Mouse (Mus musculus) liver, embryonic 12.5 days (tissue): ENCODE measurements at regions not wholly inside any gene's neighbourhood (a gene's known extent, or its start where the extent isn't known, plus 50 kb on each side); places are given as distances from the start of the nearest gene placed in this dataset.

Source experiments
- ATAC-seq: fragments of 200-750 bp; cut with Nextera tagmentation; 2 replicates; pipeline ENCODE4 v1.8.0; 2017; ENCODE audit warnings: moderate number of reproducible peaks, mild to moderate bottlenecking, moderate library complexity
- H3K27ac ChIP-seq: fragments of 300-500 bp; sonication (generic); 2 replicates; pipeline ENCODE4 v1.5.1; 2016; ENCODE audit warnings: mild to moderate bottlenecking
- H3K27me3 ChIP-seq: fragments of 300-500 bp; sonication (generic); replicated peaks from 2 replicates; pipeline ENCODE4 v1.6.1; 2016; ENCODE audit warnings: mild to moderate bottlenecking, moderate library complexity
- H3K36me3 ChIP-seq: fragments of 300-500 bp; sonication (generic); 2 replicates; pipeline ENCODE4 v1.6.1; 2016; ENCODE audit warnings: mild to moderate bottlenecking, moderate library complexity
- H3K4me1 ChIP-seq: fragments of 300-500 bp; sonication (generic); 2 replicates; pipeline ENCODE4 v1.6.1; 2016
- H3K4me2 ChIP-seq: fragments of 300-500 bp; sonication (generic); 2 replicates; pipeline ENCODE4 v1.6.1; 2016; ENCODE audit warnings: mild to moderate bottlenecking, moderate library complexity
- H3K4me3 ChIP-seq: fragments of 300-500 bp; sonication (generic); 2 replicates; pipeline ENCODE4 v1.5.1; 2016; ENCODE audit warnings: mild to moderate bottlenecking, moderate library complexity
- H3K9ac ChIP-seq: fragments of 300-500 bp; sonication (generic); 2 replicates; pipeline ENCODE4 v1.6.1; 2016; ENCODE audit warnings: mild to moderate bottlenecking, moderate library complexity
- H3K9me3 ChIP-seq: fragments of 300-500 bp; sonication (generic); replicated peaks from 2 replicates; pipeline ENCODE4 v1.6.1; 2016; ENCODE audit warnings: mild to moderate bottlenecking, moderate library complexity
- WGBS: fragments of 180-500 bp; shearing (Covaris S2); methylation state at CpG from one replicate; pipeline ENCODE4 v1.1.7; 2016; ENCODE audit not compliant: insufficient replicate concordance; 5-methylcytosine and 5-hydroxymethylcytosine counted together

DNA sequence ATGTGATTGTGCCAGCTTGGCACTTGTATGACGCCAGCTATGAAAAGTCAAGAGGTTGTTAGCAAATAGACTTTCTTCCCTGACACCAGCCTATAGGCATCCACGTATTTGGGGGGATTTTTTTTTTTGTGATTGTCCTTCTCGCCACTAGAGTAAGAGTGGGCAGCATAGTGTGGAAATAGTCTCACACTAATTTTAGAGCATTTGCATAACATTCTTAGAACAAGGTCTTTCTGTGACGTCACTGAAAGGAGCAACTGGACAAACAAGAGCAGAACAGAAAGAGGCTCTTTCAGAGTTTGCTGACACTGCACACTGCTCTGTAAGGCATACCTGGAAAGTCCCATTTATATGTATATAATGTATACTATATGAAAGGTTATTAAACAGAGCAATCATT is 86.0 kb upstream of the Ado start:
- no peak overlapping the region for H3K4me3 ChIP-seq
- no peaks in the 10 kb centered on the region for H3K27me3 ChIP-seq
- no peak overlapping the region for H3K4me2 ChIP-seq
- H3K27ac ChIP-seq = no peak overlapping the region
- no peaks in the 10 kb centered on the region for H3K9me3 ChIP-seq
- no peaks in the 10 kb centered on the region for H3K4me1 ChIP-seq
- H3K36me3 ChIP-seq = no peaks in the 10 kb centered on the region
- H3K9ac ChIP-seq = no peak overlapping the region
- no peak for ATAC-seq
- WGBS = 65% methylated on average over 4 of the region's 4 CpGs

DNA sequence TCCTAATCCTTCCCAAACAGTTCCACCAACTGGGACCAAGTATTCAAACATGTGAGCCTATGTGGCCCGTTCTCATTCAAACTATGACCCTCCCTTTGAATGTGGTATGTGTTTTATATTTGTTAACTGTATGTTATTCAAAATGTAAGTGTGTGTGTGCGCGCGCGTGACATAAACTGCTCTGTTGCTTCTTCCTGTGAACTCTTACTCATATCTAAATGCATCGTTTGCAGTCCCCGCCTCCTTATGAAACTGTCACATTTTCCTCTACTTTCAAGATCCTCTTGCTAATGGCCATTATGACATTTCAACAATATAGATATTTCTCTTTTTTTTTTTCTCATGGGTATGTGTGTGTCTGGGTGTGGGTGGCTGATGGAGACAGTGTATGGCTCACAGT is 84.3 kb upstream of the Ado start:
- H3K4me1 ChIP-seq = no peaks in the 10 kb centered on the region
- no peaks in the 10 kb centered on the region for H3K36me3 ChIP-seq
- ATAC-seq = no peak
- no peaks in the 10 kb centered on the region for H3K27me3 ChIP-seq
- no peak overlapping the region for H3K9ac ChIP-seq
- H3K4me3 ChIP-seq = no peak overlapping the region
- H3K27ac ChIP-seq = no peak overlapping the region
- WGBS = 88% methylated on average over 7 of the region's 7 CpGs
- H3K9me3 ChIP-seq = no peaks in the 10 kb centered on the region
- no peak overlapping the region for H3K4me2 ChIP-seq

DNA sequence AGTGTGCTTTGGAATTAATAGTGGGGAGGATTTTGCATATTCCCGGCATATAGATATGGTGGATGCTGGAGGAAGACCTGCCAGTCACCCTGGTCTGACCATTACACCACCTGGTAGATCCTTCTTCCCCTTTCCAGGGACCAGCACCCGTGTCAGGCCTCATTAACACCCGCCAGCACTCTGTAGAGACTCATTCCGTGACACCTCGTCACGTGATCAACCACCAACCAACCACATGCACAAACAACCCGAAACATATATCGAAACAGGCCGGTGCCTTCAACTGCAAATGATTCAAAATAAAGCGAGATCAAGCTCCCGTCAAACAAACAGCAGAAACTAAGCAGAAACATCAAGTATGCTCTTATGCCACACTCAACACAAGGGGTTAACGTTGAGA is 74.6 kb upstream of the Ado start:
- Histone ChIP-seq H3K27ac (no peak overlapping the region), H3K9me3 (no peaks in the 10 kb centered on the region), H3K36me3 (no peaks in the 10 kb centered on the region), H3K4me2 (no peak overlapping the region), H3K9ac (no peak overlapping the region), H3K4me3 (no peak overlapping the region), H3K27me3 (no peaks in the 10 kb centered on the region), H3K4me1 (no peaks in the 10 kb centered on the region)
- ATAC-seq = no peak
- WGBS = 69% methylated on average over 12 of the region's 12 CpGs

DNA sequence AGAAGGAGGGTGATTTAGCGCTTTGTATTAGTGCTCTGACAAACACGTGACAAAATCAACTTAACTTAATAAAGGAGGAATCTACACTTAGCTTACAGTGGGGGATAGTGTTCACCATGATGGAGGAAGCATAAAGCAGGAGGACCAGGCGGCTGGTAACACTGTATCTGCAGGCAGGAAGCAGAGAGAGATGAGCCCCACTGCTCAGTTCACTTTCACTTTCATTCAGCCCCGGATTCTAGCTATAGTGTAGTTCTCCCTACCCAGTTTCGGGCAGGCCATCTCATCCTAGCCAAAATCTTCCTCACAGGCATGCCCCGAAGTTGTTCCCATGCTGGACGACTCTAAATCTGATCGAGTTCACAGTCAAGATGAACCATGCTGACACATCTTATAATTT is 71.3 kb upstream of the Ado start:
- WGBS = 57% methylated on average over 8 of the region's 8 CpGs
- Histone ChIP-seq H3K4me3 (no peak overlapping the region), H3K36me3 (no peaks in the 10 kb centered on the region)

DNA sequence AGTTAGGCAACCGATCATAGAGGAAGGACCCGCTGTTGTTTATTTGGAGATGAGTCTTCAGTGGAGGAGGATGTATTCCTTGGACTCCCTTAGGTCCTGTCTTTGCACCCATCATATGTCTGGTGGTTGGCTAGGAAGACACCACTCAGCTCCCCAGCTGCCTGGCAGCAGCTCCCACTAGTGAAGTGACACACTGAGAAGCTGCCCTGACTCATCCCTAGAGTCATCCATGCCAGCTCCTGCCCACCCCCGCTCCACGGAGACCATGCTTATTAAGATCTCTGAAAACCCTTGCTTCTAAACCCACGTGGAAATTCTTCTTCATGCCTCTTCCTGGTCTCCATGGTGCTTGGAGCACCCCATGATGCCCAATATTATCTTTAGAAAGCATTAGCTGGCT is 69.4 kb upstream of the Ado start:
- no peaks in the 10 kb centered on the region for H3K4me1 ChIP-seq
- no peak overlapping the region for H3K4me2 ChIP-seq
- ATAC-seq = no peak
- H3K36me3 ChIP-seq = no peaks in the 10 kb centered on the region
- H3K9ac ChIP-seq = no peak overlapping the region
- no peak overlapping the region for H3K4me3 ChIP-seq
- no peaks in the 10 kb centered on the region for H3K9me3 ChIP-seq
- 62% methylated on average over 5 of the region's 5 CpGs for WGBS
- H3K27ac ChIP-seq = no peak overlapping the region
- no peaks in the 10 kb centered on the region for H3K27me3 ChIP-seq

More for the DNA sequence above, 71.3 kb upstream of the Ado start:
- Histone ChIP-seq H3K27ac (no peak overlapping the region), H3K27me3 (no peaks in the 10 kb centered on the region), H3K4me2 (no peak overlapping the region), H3K9me3 (no peaks in the 10 kb centered on the region), H3K9ac (no peak overlapping the region), H3K4me1 (no peaks in the 10 kb centered on the region)
- no peak for ATAC-seq

DNA sequence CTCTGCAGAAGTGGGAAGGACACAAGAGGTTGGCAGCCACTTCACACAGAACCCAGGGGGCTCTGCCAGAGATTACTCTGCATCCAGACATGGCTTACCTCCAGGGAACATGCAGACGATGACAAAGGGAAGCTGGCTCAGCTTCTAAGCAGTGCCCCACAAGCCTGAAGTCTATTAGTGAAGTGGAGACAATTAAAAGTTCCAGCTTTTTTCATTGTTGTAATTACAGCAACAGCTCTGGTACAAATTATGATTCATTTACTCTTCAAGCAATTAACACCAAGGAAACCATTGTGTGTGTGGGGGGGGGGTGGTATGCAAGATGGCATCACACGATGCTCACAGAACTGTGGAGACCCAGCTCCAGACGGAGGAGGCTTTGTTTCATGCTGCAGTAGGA is 66.3 kb upstream of the Ado start:
- Histone ChIP-seq H3K4me2 (no peak overlapping the region), H3K36me3 (no peaks in the 10 kb centered on the region), H3K4me3 (no peak overlapping the region), H3K9me3 (no peaks in the 10 kb centered on the region), H3K27me3 (no peaks in the 10 kb centered on the region), H3K4me1 (no peaks in the 10 kb centered on the region), H3K27ac (no peak overlapping the region), H3K9ac (no peak overlapping the region)
- ATAC-seq = no peak
- 56% methylated on average over 3 of the region's 3 CpGs for WGBS

DNA sequence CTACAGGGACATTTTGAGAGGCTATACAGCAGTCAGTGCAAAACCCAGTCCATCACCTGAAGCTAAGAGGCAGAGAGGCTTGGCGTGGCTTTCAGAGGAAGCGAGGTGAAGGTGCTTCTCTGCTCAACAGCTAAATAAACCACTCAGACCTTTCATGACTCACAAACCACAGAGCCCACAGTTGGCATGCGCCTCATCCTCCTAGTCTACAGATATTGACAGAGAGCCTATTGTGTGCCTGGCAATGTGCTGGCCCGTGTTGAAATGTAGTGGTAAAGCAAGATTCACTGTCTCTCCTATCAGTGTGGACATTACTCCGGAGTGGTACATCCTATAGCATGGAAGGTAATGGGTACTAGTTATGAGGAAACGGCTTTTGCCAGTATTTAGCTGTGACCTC is 61.9 kb upstream of the Ado start:
- no peak overlapping the region for H3K9ac ChIP-seq
- no peaks in the 10 kb centered on the region for H3K36me3 ChIP-seq
- H3K27ac ChIP-seq = no peak overlapping the region
- no peak overlapping the region for H3K4me3 ChIP-seq
- 0 out of 2 replicates have a peak, but pooled peaks cover 11% of the 10 kb centered on the region for H3K4me1 ChIP-seq
- no peaks in the 10 kb centered on the region for H3K9me3 ChIP-seq
- ATAC-seq = no peak
- no peaks in the 10 kb centered on the region for H3K27me3 ChIP-seq
- 53% methylated on average over 6 of the region's 6 CpGs for WGBS
- H3K4me2 ChIP-seq = no peak overlapping the region

DNA sequence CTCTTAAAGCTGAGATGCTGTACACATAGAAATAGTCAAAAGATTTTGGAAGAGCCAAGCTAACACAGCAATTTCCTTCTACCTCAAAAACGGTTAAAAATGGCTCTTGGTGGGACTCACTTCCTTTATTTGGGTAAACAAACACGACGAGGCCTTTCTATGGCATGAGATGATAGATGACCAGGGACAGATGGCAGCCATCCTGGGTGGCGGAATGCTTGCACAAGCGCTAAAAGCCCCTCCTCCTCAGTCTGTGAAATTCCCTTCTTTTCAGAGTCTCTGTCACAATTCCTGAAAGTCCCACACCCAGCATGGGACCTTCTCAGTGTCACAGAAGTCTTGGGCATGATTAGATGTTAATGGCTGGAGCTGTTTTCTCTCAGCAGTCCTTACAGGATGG is 59.3 kb upstream of the Ado start:
- H3K9ac ChIP-seq = no peak overlapping the region
- no peak overlapping the region for H3K27ac ChIP-seq
- WGBS = 25% methylated on average over 5 of the region's 5 CpGs
- no peak for ATAC-seq
- no peaks in the 10 kb centered on the region for H3K9me3 ChIP-seq
- no peaks in the 10 kb centered on the region for H3K27me3 ChIP-seq
- 0 out of 2 replicates have a peak, but pooled peaks cover 11% of the 10 kb centered on the region for H3K4me1 ChIP-seq
- no peak overlapping the region for H3K4me3 ChIP-seq
- no peaks in the 10 kb centered on the region for H3K36me3 ChIP-seq
- H3K4me2 ChIP-seq = no peak overlapping the region

DNA sequence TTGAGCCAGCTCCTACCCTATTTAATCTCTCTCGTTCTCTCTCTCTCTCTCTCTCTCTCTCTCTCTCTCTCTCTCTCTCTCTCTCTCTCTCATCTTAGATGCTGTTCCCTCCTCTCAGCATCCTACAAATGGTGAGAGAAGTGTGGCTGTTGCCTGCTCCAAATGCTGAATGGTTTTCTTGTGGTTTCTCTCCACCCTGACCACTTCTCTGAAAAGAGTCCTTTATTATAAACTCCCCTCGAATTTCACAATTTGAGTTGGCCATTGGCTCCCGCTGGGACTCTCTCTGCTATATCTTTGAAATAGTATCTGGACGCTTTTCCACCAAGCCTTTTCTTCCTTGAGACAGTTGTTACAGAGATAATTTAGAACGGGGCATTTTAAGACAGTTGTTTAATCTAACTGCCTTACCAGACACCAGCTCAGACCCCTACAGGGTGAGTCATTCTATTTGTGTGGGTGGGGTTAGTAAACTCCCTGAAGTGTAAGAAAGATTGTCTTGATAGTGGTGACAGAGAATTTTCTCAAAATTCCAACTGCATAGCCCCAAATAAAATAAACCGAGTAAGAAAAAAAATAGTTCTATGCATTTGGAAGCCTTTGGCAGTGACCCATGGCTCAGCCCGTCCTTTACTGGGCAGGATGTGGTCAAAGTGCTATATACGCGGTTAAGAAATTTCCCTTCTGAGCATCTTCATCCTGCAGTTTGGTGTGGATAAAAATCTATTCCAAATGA is 58.7 kb upstream of the Ado start:
- ATAC-seq = no peak
- Histone ChIP-seq H3K4me2 (no peak overlapping the region), H3K27ac (no peak overlapping the region), H3K27me3 (no peaks in the 10 kb centered on the region), H3K4me3 (no peak overlapping the region), H3K9me3 (no peaks in the 10 kb centered on the region), H3K4me1 (0 out of 2 replicates have a peak, but pooled peaks cover 11% of the 10 kb centered on the region), H3K9ac (no peak overlapping the region), H3K36me3 (no peaks in the 10 kb centered on the region)
- WGBS = 15% methylated on average over 9 of the region's 9 CpGs

DNA sequence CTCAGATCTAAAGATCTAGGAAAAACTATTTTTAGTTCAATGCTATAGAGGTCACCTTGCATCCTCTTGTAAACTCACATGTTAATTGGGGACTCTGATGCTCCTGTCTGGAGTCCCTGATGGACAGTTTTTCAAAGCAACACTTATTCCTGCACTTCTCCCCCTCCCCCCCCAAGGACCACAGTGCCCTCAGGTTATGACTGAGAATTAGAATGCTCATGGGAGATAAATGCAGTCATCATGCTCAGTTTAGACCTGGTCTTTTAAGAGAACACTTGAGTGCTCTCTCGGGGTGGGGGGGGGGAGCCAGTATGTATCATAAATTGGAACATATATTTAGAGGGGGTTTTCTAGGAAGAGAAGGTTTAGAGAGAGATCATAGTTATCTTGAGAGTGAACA is 58.0 kb upstream of the Ado start:
- Histone ChIP-seq H3K36me3 (no peaks in the 10 kb centered on the region), H3K27me3 (no peaks in the 10 kb centered on the region), H3K4me2 (no peak overlapping the region), H3K27ac (no peak overlapping the region), H3K9me3 (no peaks in the 10 kb centered on the region), H3K4me3 (no peak overlapping the region), H3K9ac (no peak overlapping the region), H3K4me1 (0 out of 2 replicates have a peak, but pooled peaks cover 11% of the 10 kb centered on the region)
- 73% methylated on average over 1 of the region's 1 CpGs for WGBS
- no peak for ATAC-seq

DNA sequence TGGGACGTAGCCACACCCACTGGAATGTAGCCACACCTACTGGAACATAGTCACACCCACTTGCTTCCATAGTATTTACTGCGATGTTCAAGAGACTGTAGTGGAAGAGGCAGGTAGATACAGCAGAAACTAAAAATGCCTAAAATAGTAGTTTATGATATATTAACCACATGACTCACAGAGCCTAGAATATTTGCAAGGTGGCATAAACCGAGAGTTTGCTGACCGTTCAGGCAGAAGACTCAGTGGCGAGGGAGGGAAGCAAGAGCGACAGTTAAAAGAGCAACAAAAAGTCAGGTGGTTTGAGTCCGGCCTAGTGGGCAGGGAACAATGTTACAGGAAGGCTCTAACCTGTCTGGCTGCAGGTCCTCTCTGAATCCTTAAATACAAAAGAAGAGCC is 50.6 kb upstream of the Ado start:
- no peak for ATAC-seq
- no peaks in the 10 kb centered on the region for H3K9me3 ChIP-seq
- H3K27ac ChIP-seq = no peak overlapping the region
- H3K27me3 ChIP-seq = no peaks in the 10 kb centered on the region
- H3K36me3 ChIP-seq = no peaks in the 10 kb centered on the region
- no peaks in the 10 kb centered on the region for H3K4me1 ChIP-seq
- no peak overlapping the region for H3K4me3 ChIP-seq
- no peak overlapping the region for H3K9ac ChIP-seq
- 85% methylated on average over 7 of the region's 7 CpGs for WGBS
- H3K4me2 ChIP-seq = no peak overlapping the region

DNA sequence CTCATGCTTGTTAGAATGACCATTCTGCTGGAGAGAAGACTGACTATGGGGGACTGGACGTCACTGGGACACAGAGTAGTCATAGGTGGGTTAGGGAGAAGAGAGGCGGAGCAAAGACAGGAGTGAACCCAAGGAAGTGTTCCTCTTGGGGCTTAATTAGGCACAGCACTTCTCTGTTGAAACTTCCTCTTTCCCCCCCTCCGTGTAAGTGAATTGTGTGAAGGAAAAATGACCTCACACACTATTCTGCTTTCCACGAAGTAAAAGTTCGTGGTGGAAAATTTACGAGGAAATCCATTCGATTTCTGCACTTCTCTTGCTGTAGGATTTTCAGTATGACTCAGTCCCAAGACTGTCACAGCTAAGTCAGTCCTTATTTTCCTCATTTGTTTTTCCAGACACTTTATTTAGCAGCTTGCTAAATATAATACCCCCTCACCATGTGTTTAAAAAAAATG is 49.9 kb upstream of the Ado start:
- WGBS = 34% methylated on average over 7 of the region's 7 CpGs
- no peak for ATAC-seq
- Histone ChIP-seq H3K27me3 (no peaks in the 10 kb centered on the region), H3K4me3 (no peak overlapping the region), H3K9ac (no peak overlapping the region), H3K4me1 (no peaks in the 10 kb centered on the region), H3K36me3 (no peaks in the 10 kb centered on the region), H3K4me2 (no peak overlapping the region), H3K27ac (no peak overlapping the region), H3K9me3 (no peaks in the 10 kb centered on the region)
